Mouse (Mus musculus) liver, adult 2 months (tissue): ENCODE measurements at regions not wholly inside any gene's neighbourhood (a gene's known extent, or its start where the extent isn't known, plus 50 kb on each side); places are given as distances from the start of the nearest gene placed in this dataset.

Source experiments
- DNase-seq: peaks from one replicate; pipeline ENCODE4 v3.0.0-alpha.2; 2011; ENCODE audit warnings: low read depth, low spot score; ENCODE audit errors: extremely low read depth
- H3K27ac ChIP-seq: fragments of 200-500 bp; replicated peaks from 2 replicates; pipeline ENCODE4 v1.5.1; 2012; ENCODE audit warnings: low read depth, mild to moderate bottlenecking, control low read depth, inconsistent platforms, low read length; ENCODE audit not compliant: insufficient read depth
- H3K27me3 ChIP-seq: fragments of 200-500 bp; 2 replicates; pipeline ENCODE4 v1.6.1; 2012; ENCODE audit warnings: mild to moderate bottlenecking, moderate library complexity, low read length, inconsistent platforms; ENCODE audit not compliant: control insufficient read depth, insufficient read depth
- H3K36me3 ChIP-seq: fragments of 200-500 bp; 2 replicates; pipeline ENCODE4 v1.6.1; 2012; ENCODE audit warnings: low read length, inconsistent platforms; ENCODE audit not compliant: control insufficient read depth, insufficient read depth
- H3K4me1 ChIP-seq: fragments of 200-500 bp; 2 replicates; pipeline ENCODE4 v1.6.1; 2011; ENCODE audit warnings: low read length; ENCODE audit not compliant: control insufficient read depth, insufficient read depth
- H3K4me3 ChIP-seq: fragments of 200-500 bp; 2 replicates; pipeline ENCODE4 v1.5.1; 2011; ENCODE audit warnings: low read depth, mild to moderate bottlenecking, control low read depth, low read length, moderate library complexity; ENCODE audit not compliant: insufficient read depth
- H3K79me2 ChIP-seq: fragments of 200-500 bp; 2 replicates; pipeline ENCODE4 v1.6.1; 2012; ENCODE audit warnings: inconsistent platforms, mild to moderate bottlenecking, low read length, moderate library complexity; ENCODE audit not compliant: control insufficient read depth, insufficient read depth
- H3K9ac ChIP-seq: fragments of 200-500 bp; 2 replicates; pipeline ENCODE4 v1.6.1; 2012; ENCODE audit warnings: low read depth, mild to moderate bottlenecking, control low read depth, inconsistent platforms, low read length
- CTCF ChIP-seq: fragments of 200-500 bp; IDR thresholded peaks from 2 replicates; pipeline ENCODE4 v1.5.1; 2011; ENCODE audit warnings: low read depth, low read length, control low read depth
- POLR2A ChIP-seq: fragments of 200-500 bp; IDR thresholded peaks from 2 replicates; pipeline ENCODE4 v1.6.1; 2011; ENCODE audit warnings: low read length, control low read depth; ENCODE audit not compliant: insufficient read depth; ENCODE audit errors: extremely low read depth
- WGBS: fragments of 180-500 bp; shearing (Covaris S2); methylation state at CpG from one replicate; pipeline ENCODE4 v1.1.7; 2018; 5-methylcytosine and 5-hydroxymethylcytosine counted together

GRCm38 (mm10) chr13:5234232-5234631 lies 625.3 kb upstream of the Akr1e1 start:
- no peak overlapping the region for H3K9ac ChIP-seq
- no peaks in the 10 kb centered on the region for H3K79me2 ChIP-seq
- no peaks in the 10 kb centered on the region for H3K36me3 ChIP-seq
- no peak overlapping the region for H3K27ac ChIP-seq
- H3K4me3 ChIP-seq, result no peak overlapping the region
- 71% methylated on average over 3 of the region's 3 CpGs for WGBS
- TF ChIP-seq POLR2A (no peak), CTCF (no peak)
- no peaks in the 10 kb centered on the region for H3K27me3 ChIP-seq
- peaks cover 2% of the 10 kb centered on the region; the same call in 1 of the 2 replicates for H3K4me1 ChIP-seq
- no peak for DNase-seq

GRCm38 (mm10) chr13:5235391-5235790 lies 625.9 kb upstream of the Klf6 start:
- Histone ChIP-seq H3K36me3 (no peaks in the 10 kb centered on the region), H3K27me3 (no peaks in the 10 kb centered on the region), H3K79me2 (no peaks in the 10 kb centered on the region), H3K27ac (no peak overlapping the region), H3K9ac (no peak overlapping the region), H3K4me1 (no peaks in the 10 kb centered on the region), H3K4me3 (no peak overlapping the region)
- 96% methylated on average over 1 of the region's 1 CpGs for WGBS
- DNase-seq, result no peak
- TF ChIP-seq CTCF (no peak), POLR2A (no peak)

GRCm38 (mm10) chr13:5240541-5240940 lies 620.7 kb upstream of the Klf6 start:
- no peak for DNase-seq
- H3K79me2 ChIP-seq, result no peaks in the 10 kb centered on the region
- 89% methylated on average over 4 of the region's 4 CpGs for WGBS
- no peaks in the 10 kb centered on the region for H3K4me1 ChIP-seq
- TF ChIP-seq CTCF, result no peak
- TF ChIP-seq POLR2A, result no peak
- H3K27ac ChIP-seq, result no peak overlapping the region
- no peak overlapping the region for H3K4me3 ChIP-seq
- no peaks in the 10 kb centered on the region for H3K27me3 ChIP-seq
- H3K9ac ChIP-seq, result no peak overlapping the region
- no peaks in the 10 kb centered on the region for H3K36me3 ChIP-seq

- H3K27me3 ChIP-seq, result no peaks in the 10 kb centered on the region
- H3K9ac ChIP-seq, result no peak overlapping the region
- no peak overlapping the region for H3K27ac ChIP-seq
- WGBS, result 91% methylated on average over 2 of the region's 2 CpGs
- no peak for TF ChIP-seq POLR2A
- TF ChIP-seq CTCF, result no peak
- H3K4me1 ChIP-seq, result no peaks in the 10 kb centered on the region
- no peaks in the 10 kb centered on the region for H3K79me2 ChIP-seq
- no peak overlapping the region for H3K4me3 ChIP-seq
- DNase-seq, result no peak
- H3K36me3 ChIP-seq, result no peaks in the 10 kb centered on the region
These were observed 618.5 kb upstream of the Klf6 start for GRCm38 (mm10) chr13:5242782-5243181.

GRCm38 (mm10) chr13:5248671-5249391 lies 612.5 kb upstream of the Klf6 start:
- Histone ChIP-seq H3K4me3 (no peak overlapping the region), H3K27me3 (no peaks in the 10 kb centered on the region), H3K27ac (no peak overlapping the region), H3K9ac (no peak overlapping the region), H3K79me2 (no peaks in the 10 kb centered on the region), H3K36me3 (no peaks in the 10 kb centered on the region), H3K4me1 (no peaks in the 10 kb centered on the region)
- DNase-seq, result no peak
- WGBS, result 49% methylated on average over 3 of the region's 3 CpGs
- TF ChIP-seq CTCF, result no peak

- no peaks in the 10 kb centered on the region for H3K27me3 ChIP-seq
- no peak for DNase-seq
- no peak overlapping the region for H3K9ac ChIP-seq
- no peaks in the 10 kb centered on the region for H3K79me2 ChIP-seq
- H3K4me3 ChIP-seq, result no peak overlapping the region
- no peaks in the 10 kb centered on the region for H3K36me3 ChIP-seq
- TF ChIP-seq CTCF (no peak), POLR2A (no peak)
- no peaks in the 10 kb centered on the region for H3K4me1 ChIP-seq
- H3K27ac ChIP-seq, result no peak overlapping the region
- 75% methylated on average over 6 of the region's 6 CpGs for WGBS
These were observed 603.2 kb upstream of the Klf6 start for GRCm38 (mm10) chr13:5257891-5258660.
